Mouse (Mus musculus): ENCODE measurements at regions not wholly inside any gene's neighbourhood (a gene's known extent, or its start where the extent isn't known, plus 50 kb on each side); places are given as distances from the start of the nearest gene placed in this dataset.
A peak's percentile ranks its signal among the peaks of the same experiment; 100 is the strongest.

DNA sequence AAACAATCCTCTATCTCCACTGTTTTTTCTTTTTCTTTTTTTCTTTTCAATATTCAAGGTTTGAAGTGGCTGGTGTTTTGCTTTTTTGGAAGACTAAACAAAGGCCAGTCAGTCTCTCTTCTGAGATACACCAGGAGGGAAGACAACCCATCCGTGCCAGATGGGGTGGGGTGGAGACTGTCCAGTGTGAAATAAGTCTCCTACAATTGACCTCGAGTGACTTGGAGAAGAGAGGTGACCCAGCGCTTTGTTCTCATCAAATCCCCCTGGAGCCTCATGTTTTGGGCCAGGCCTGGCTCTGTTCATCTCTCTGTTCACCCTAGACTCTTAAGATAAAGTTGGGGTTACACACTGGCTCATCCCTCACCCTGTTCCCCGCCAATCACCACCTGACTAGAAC is 169.2 kb upstream of the Tbca start:
- no peak overlapping the region for H3K4me2 ChIP-seq (replicated peaks; ENCODE audit: low read depth, low read length)
- no peak for ATAC-seq (ENCODE audit: low FRiP score, low TSS enrichment)
- no peaks in the 10 kb centered on the region for H3K36me3 ChIP-seq (ENCODE audit: insufficient read depth, low read length)
- WGBS: 50% methylated on average over 4 of the region's 4 CpGs
- no peak overlapping the region for H3K9ac ChIP-seq (replicated peaks; ENCODE audit: low read length)
- no peak overlapping the region for H3K27ac ChIP-seq (ENCODE audit: low read length)
- no peaks in the 10 kb centered on the region for H3K27me3 ChIP-seq (ENCODE audit: insufficient read depth, low read length)
- no peak overlapping the region for H3K4me3 ChIP-seq (ENCODE audit: low read length)
- no peaks in the 10 kb centered on the region for H3K4me1 ChIP-seq (ENCODE audit: insufficient read depth, low read length)
- no peaks in the 10 kb centered on the region for H3K9me3 ChIP-seq (ENCODE audit: low read length)

- no peak overlapping the region for H3K4me3 ChIP-seq (ENCODE audit: low read length)
- no peak overlapping the region for H3K9ac ChIP-seq (replicated peaks; ENCODE audit: low read length)
- no peak overlapping the region for H3K4me2 ChIP-seq (replicated peaks; ENCODE audit: low read depth, low read length)
- no peak for ATAC-seq (ENCODE audit: low FRiP score, low TSS enrichment)
- H3K9me3 ChIP-seq (ENCODE audit: low read length): no peaks in the 10 kb centered on the region
- no peak overlapping the region for H3K27ac ChIP-seq (ENCODE audit: low read length)
- WGBS: 75% methylated on average over 1 of the region's 1 CpGs
- H3K27me3 ChIP-seq (ENCODE audit: insufficient read depth, low read length): no peaks in the 10 kb centered on the region
- H3K36me3 ChIP-seq (ENCODE audit: insufficient read depth, low read length): no peaks in the 10 kb centered on the region
- no peaks in the 10 kb centered on the region for H3K4me1 ChIP-seq (ENCODE audit: insufficient read depth, low read length)
Measured at GRCm38 (mm10) chr13:94630055-94630454, 158.7 kb upstream of the Tbca start.

GRCm38 (mm10) chr13:94630685-94631084 is 158.0 kb upstream of the Tbca start:
- Histone ChIP-seq H3K27ac (ENCODE audit: low read length) (no peak overlapping the region), H3K27me3 (ENCODE audit: insufficient read depth, low read length) (no peaks in the 10 kb centered on the region), H3K36me3 (ENCODE audit: insufficient read depth, low read length) (no peaks in the 10 kb centered on the region), H3K9me3 (ENCODE audit: low read length) (no peaks in the 10 kb centered on the region), H3K4me3 (ENCODE audit: low read length) (no peak overlapping the region), H3K4me1 (ENCODE audit: insufficient read depth, low read length) (no peaks in the 10 kb centered on the region), H3K9ac (replicated peaks; ENCODE audit: low read length) (no peak overlapping the region), H3K4me2 (replicated peaks; ENCODE audit: low read depth, low read length) (no peak overlapping the region)
- WGBS: 93% methylated on average over 6 of the region's 6 CpGs
- no peak for ATAC-seq (ENCODE audit: low FRiP score, low TSS enrichment)

GRCm38 (mm10) chr13:94632730-94633129 is 156.0 kb upstream of the Tbca start:
- ATAC-seq (ENCODE audit: low FRiP score, low TSS enrichment): no peak
- Histone ChIP-seq H3K27me3 (ENCODE audit: insufficient read depth, low read length) (no peaks in the 10 kb centered on the region), H3K9ac (replicated peaks; ENCODE audit: low read length) (no peak overlapping the region), H3K4me2 (replicated peaks; ENCODE audit: low read depth, low read length) (no peak overlapping the region), H3K36me3 (ENCODE audit: insufficient read depth, low read length) (no peaks in the 10 kb centered on the region), H3K4me1 (ENCODE audit: insufficient read depth, low read length) (no peaks in the 10 kb centered on the region), H3K9me3 (ENCODE audit: low read length) (no peaks in the 10 kb centered on the region), H3K4me3 (ENCODE audit: low read length) (no peak overlapping the region), H3K27ac (ENCODE audit: low read length) (no peak overlapping the region)
- 53% methylated on average over 5 of the region's 5 CpGs for WGBS

DNA sequence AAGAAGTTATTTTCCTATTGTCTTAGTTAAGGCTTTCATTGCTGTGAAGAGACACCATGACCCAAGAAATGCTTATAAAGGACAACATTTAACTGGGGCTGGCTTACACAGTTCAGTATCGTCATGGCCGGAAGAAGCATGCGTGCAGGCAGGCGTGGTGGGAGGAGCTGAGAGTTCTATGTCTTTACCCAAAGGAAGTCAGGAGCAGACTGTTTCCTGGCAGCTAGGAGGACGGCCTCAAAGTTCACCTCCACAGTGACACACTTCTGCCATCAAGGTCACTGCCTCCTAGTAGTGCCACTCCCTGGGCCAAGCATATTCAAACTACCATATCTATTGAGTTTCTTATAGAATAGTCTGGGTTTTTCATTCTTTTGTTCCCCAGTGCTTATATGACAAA is 148.4 kb upstream of the Tbca start:
- H3K9ac ChIP-seq (replicated peaks; ENCODE audit: low read length): no peak overlapping the region
- no peaks in the 10 kb centered on the region for H3K4me1 ChIP-seq (ENCODE audit: insufficient read depth, low read length)
- no peaks in the 10 kb centered on the region for H3K36me3 ChIP-seq (ENCODE audit: insufficient read depth, low read length)
- no peak overlapping the region for H3K4me3 ChIP-seq (ENCODE audit: low read length)
- H3K9me3 ChIP-seq (ENCODE audit: low read length): no peaks in the 10 kb centered on the region
- no peaks in the 10 kb centered on the region for H3K27me3 ChIP-seq (ENCODE audit: insufficient read depth, low read length)
- 66% methylated on average over 5 of the region's 5 CpGs for WGBS
- no peak overlapping the region for H3K27ac ChIP-seq (ENCODE audit: low read length)
- H3K4me2 ChIP-seq (replicated peaks; ENCODE audit: low read depth, low read length): no peak overlapping the region
- ATAC-seq (ENCODE audit: low FRiP score, low TSS enrichment): no peak

- H3K4me1 ChIP-seq (ENCODE audit: insufficient read depth, low read length): 0 out of 2 replicates have a peak, but pooled peaks cover 3% of the 10 kb centered on the region
- H3K27me3 ChIP-seq (ENCODE audit: insufficient read depth, low read length): no peaks in the 10 kb centered on the region
- H3K36me3 ChIP-seq (ENCODE audit: insufficient read depth, low read length): no peaks in the 10 kb centered on the region
- H3K4me3 ChIP-seq (ENCODE audit: low read length): no peak overlapping the region
- WGBS: 66% methylated on average over 19 of the region's 19 CpGs
- no peak overlapping the region for H3K27ac ChIP-seq (ENCODE audit: low read length)
- peak; percentile 9; the same call in 1 of the 2 replicates for ATAC-seq (ENCODE audit: low FRiP score, low TSS enrichment)
- no peaks in the 10 kb centered on the region for H3K9me3 ChIP-seq (ENCODE audit: low read length)
- no peak overlapping the region for H3K4me2 ChIP-seq (replicated peaks; ENCODE audit: low read depth, low read length)
- H3K9ac ChIP-seq (replicated peaks; ENCODE audit: low read length): no peak overlapping the region
Measured at GRCm38 (mm10) chr13:94645241-94646206, 143.2 kb upstream of the Tbca start.

DNA sequence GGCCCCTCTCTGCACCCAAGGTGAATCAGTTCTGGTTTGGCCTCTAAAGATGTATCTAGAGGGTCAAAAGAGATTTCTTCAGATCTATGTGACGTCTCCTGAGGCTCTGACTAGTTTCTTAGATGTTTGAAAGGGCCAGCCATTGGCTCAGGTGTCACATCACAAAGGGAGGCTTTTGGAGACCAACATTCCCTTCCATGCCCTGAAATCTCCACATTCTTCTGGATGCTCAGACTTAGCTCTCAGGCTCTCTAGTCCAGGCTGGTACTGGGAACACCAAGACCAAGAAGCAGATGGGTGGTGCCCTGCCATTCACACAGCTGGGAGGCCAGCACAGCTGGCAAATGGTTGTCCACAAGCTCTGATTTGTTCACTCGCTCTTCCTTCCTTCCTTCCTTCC is 142.4 kb upstream of the Tbca start:
- no peak for ATAC-seq (ENCODE audit: low FRiP score, low TSS enrichment)
- Histone ChIP-seq H3K27me3 (ENCODE audit: insufficient read depth, low read length) (no peaks in the 10 kb centered on the region), H3K4me3 (ENCODE audit: low read length) (no peak overlapping the region), H3K27ac (ENCODE audit: low read length) (no peak overlapping the region), H3K4me2 (replicated peaks; ENCODE audit: low read depth, low read length) (no peak overlapping the region), H3K36me3 (ENCODE audit: insufficient read depth, low read length) (no peaks in the 10 kb centered on the region), H3K9me3 (ENCODE audit: low read length) (no peaks in the 10 kb centered on the region), H3K4me1 (ENCODE audit: insufficient read depth, low read length) (0 out of 2 replicates have a peak, but pooled peaks cover 3% of the 10 kb centered on the region), H3K9ac (replicated peaks; ENCODE audit: low read length) (no peak overlapping the region)
- 93% methylated on average over 2 of the region's 2 CpGs for WGBS

DNA sequence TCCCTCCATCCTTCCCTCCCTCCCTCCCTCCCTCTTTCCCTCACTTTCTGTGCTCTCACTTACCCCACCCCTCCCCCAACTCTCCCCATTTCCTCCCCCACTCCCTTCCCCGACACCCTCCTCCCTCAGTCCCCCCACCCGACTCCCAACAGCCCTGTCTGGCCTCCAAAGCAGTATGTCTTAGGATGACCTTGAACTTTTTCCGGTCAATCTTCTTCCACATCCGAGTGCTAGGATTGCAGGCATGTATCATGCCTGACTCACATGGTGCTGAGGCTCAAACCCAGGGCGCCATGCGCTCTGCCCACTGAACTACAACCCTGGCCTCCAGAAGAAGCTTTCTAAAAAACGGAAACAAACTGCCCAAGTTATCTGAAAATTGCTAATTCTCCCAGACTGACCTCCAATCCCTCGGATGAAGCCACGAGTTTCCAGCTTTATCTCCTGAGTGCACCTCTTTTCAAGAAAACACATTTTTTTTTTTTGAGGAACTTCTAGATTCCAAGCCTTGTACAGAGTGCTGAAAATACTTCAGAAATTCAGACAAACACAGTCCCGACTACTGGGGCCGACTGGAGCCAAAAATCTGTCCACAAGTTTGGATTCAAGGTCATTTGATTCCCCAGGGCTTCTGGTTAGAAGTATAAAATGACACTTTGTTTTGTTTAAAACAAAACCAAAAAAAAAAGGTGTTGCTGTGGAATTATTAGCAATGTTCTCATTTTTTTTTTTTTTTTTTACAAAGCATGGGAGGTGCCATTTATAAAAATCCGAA is 141.7 kb upstream of the Tbca start:
- no peak overlapping the region for H3K4me2 ChIP-seq (replicated peaks; ENCODE audit: low read depth, low read length)
- no peak overlapping the region for H3K9ac ChIP-seq (replicated peaks; ENCODE audit: low read length)
- no peak for ATAC-seq (ENCODE audit: low FRiP score, low TSS enrichment)
- no peak overlapping the region for H3K27ac ChIP-seq (ENCODE audit: low read length)
- H3K4me3 ChIP-seq (ENCODE audit: low read length): no peak overlapping the region
- H3K9me3 ChIP-seq (ENCODE audit: low read length): no peaks in the 10 kb centered on the region
- H3K27me3 ChIP-seq (ENCODE audit: insufficient read depth, low read length): no peaks in the 10 kb centered on the region
- 42% methylated on average over 12 of the region's 12 CpGs for WGBS
- H3K36me3 ChIP-seq (ENCODE audit: insufficient read depth, low read length): no peaks in the 10 kb centered on the region
- H3K4me1 ChIP-seq (ENCODE audit: insufficient read depth, low read length): 0 out of 2 replicates have a peak, but pooled peaks cover 3% of the 10 kb centered on the region

DNA sequence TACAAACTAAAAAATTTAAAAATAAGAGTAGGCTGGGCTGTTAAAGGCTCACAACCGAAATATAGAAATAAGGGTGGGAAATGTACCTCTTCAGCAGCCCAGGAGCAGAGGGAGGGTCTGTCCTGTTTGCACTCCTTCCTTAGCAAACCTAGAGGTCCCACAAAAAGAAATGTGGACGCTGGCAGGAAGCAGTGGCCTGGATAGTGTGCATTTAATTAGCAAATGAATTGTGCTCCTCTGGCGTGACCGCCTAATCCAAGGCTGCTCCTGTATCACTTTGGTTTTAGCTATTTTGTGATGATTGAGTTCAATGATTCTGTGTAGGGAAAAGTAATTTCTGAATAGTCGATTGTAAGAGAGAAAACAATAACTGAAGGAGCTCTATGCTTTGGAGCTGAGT is 141.1 kb upstream of the Tbca start:
- H3K4me2 ChIP-seq (replicated peaks; ENCODE audit: low read depth, low read length): no peak overlapping the region
- ATAC-seq (ENCODE audit: low FRiP score, low TSS enrichment): no peak
- H3K4me3 ChIP-seq (ENCODE audit: low read length): no peak overlapping the region
- H3K36me3 ChIP-seq (ENCODE audit: insufficient read depth, low read length): no peaks in the 10 kb centered on the region
- H3K27me3 ChIP-seq (ENCODE audit: insufficient read depth, low read length): no peaks in the 10 kb centered on the region
- H3K4me1 ChIP-seq (ENCODE audit: insufficient read depth, low read length): 0 out of 2 replicates have a peak, but pooled peaks cover 3% of the 10 kb centered on the region
- H3K9ac ChIP-seq (replicated peaks; ENCODE audit: low read length): no peak overlapping the region
- 56% methylated on average over 5 of the region's 5 CpGs for WGBS
- no peaks in the 10 kb centered on the region for H3K9me3 ChIP-seq (ENCODE audit: low read length)
- H3K27ac ChIP-seq (ENCODE audit: low read length): no peak overlapping the region

GRCm38 (mm10) chr13:94650951-94651350 is 137.8 kb upstream of the Tbca start:
- 83% methylated on average over 7 of the region's 7 CpGs for WGBS
- Histone ChIP-seq H3K4me3 (ENCODE audit: low read length) (no peak overlapping the region), H3K27me3 (ENCODE audit: insufficient read depth, low read length) (no peaks in the 10 kb centered on the region), H3K9ac (replicated peaks; ENCODE audit: low read length) (no peak overlapping the region), H3K4me2 (replicated peaks; ENCODE audit: low read depth, low read length) (no peak overlapping the region), H3K9me3 (ENCODE audit: low read length) (no peaks in the 10 kb centered on the region), H3K36me3 (ENCODE audit: insufficient read depth, low read length) (no peaks in the 10 kb centered on the region), H3K27ac (ENCODE audit: low read length) (no peak overlapping the region), H3K4me1 (ENCODE audit: insufficient read depth, low read length) (0 out of 2 replicates have a peak, but pooled peaks cover under 1% of the 10 kb centered on the region)
- no peak for ATAC-seq (ENCODE audit: low FRiP score, low TSS enrichment)

All from kidney, embryonic 16.5 days (tissue).